Mouse (Mus musculus): ENCODE measurements around the gene Tspoap1.

Tspoap1 gene

DNA sequence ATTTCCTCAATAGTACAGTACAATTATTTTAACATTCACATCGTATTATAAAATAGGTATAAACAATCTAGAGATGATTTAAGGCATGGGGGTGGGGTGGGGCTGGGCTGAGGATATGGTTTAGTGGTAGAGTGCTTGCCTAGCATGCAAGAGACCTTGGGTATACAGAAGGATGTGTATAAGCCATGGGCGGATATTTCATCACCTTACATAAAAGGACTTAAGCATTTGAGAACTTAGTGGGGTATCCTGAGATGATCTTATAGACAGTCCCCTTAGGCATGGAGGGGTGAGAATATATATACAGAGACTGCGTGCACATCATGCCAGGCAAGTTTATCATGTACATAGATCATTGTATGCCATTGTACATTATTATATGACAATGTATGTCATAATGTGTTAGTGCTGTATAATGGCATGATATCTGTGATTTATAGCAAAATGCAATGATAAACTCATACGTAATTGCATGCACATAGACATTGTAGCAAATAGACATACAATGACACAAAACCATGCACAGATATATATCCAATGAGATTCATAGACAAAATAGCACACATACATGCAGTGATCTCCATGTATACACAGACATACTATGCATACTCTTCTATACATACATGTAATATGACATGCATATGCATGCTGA lies 1.3 kb upstream of the Tspoap1 start:
- DNase-seq (ENCODE audit: low read depth, low spot score) = peak; percentile 80

DNA sequence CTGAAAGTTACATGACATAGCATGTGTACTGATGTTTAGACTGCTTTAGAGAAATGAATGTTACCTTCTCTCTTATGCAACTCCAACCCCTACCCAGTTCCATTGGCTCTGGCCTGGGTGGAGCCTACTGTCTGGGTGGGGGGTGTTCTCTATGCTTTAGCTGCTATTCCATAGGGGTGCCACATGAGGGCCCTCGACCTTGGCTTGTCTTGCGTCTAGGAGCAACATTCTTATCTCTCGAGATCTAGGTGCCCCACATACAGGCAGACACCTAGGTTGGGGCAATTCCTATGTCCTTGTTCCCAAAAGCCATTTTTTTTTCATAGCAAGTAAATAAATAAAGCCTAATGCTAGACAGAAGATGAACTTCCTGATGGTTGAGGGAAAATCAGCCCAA lies 734 bp upstream of the Tspoap1 start:
- peak; percentile 92 for DNase-seq (ENCODE audit: low read depth, low spot score)

DNA sequence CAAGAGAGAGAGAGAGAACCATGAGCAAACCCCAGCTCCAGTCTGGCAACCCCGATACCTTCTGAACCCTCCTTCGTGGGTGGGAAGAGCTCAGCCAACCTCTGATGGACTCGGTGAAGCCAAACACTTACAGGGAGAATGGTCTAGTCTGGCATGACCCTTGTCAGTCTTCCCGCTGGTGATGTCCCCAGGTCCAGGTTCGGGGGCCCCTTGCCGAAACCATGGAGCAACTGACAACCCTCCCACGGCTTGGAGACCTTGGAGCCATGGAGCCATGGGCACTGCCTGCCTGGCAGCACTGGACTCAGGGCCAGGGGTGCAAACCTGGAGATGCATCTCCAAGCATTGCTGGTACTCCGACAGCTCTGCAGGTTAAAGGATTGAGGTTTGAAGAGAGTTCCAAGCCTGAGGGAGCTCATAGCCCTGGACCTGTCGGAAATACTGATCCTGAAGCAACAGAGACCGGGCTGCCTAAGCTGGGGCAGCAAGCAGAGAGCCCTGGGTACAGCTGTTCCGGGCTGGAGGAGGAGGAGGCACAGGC lies 910 bp downstream of the Tspoap1 start:
- no peak for DNase-seq (ENCODE audit: low read depth, low spot score)

DNA sequence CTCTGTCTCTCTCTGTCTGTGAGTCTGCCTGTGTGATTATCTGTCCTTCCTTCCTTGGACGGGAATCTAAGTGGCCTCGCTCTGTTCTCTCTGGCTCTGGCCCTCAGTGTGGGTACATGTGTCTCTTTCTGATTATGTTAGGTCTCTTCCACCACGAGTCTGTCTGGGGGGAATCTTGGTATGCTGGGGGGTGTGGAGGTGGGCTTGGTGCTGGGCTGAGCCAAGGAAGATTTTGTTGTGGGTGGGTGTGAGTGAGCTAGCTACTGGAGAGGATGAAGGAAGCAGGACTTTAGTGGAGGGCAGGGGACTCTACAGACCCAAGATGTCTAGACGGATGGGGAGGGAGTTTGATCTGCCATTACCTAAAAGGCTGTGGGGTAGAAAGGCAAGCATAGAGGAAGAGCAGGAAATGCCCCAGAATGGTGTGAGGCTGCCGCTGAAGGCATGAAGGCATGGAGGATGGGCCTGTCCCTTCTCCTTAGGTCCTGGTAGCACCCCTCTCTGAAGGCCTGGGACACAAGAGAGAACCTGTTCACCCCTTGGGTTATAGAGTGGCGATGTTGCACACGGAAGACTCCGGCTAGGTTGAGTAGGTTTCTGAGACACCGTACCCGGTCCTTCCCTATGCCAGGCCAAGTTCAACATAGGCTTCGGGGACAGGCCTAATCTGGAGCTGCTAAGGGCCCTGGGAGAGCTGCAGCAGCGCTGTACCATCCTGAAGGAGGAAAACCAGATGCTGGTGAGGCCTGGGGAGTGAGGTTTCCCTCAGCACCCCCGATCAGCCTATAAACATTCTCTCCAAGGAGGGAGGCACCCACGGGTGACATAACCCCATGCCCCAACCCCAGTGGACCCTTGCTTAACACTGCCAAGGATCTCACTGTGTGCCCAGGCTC lies 1.7 kb downstream of the Tspoap1 start:
- no peak for DNase-seq (ENCODE audit: low read depth, low spot score)

DNA sequence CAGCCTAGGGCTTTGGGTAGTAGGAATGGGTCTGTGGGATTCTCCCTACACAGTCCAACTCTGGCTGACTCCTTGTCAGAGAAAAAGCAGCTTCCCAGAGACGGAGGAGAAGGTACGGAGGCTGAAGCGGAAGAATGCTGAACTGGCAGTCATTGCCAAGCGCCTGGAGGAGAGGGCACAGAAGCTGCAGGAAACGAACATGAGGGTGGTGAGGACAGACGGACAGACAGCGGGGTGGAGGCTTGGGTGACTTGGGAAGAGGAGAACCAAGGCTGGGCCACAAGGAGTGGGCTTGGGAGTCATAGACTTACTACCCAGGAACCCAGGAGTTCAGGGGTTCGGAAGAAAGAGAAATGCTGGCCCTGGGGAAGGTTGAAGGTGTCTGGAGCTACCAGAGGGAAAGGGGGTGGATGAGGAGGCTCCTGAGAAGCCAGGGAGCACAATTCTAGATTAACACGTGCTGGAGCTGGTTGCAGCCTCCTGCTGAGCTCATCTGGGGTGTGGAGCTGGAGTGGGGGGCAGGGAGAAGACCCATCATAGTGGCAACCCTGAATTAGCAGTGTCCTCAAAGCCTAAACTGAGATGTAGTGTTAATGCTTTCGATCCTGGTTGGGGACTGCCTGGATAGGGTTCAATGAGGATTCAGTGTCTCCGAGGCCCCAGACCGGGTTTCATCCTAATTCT lies 2.5 kb downstream of the Tspoap1 start:
- DNase-seq (ENCODE audit: low read depth, low spot score) = no peak

DNA sequence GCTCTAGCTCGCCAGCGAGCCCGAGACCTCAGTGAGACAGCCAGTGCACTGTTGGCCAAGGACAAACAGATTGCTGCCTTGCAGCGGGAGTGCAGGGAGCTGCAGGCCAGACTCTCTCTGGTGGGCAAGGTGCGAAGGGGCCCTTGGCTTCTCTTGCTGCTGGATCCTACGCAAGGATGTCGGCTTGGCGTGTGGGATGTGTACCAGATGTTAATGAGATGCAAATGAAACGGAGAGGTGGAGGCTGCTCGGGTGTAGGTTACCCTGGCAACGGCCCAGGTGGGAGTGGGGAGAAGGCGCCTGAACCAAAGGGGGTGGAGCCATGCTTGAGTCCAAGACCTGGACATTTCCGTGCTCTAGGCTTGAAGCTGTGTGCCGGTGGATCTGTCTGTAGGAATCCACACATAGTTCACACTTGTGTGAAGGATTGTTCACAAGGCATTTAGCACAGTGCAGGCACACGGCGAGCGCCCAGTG lies 3.2 kb downstream of the Tspoap1 start:
- DNase-seq (ENCODE audit: low read depth, low spot score) = no peak

DNA sequence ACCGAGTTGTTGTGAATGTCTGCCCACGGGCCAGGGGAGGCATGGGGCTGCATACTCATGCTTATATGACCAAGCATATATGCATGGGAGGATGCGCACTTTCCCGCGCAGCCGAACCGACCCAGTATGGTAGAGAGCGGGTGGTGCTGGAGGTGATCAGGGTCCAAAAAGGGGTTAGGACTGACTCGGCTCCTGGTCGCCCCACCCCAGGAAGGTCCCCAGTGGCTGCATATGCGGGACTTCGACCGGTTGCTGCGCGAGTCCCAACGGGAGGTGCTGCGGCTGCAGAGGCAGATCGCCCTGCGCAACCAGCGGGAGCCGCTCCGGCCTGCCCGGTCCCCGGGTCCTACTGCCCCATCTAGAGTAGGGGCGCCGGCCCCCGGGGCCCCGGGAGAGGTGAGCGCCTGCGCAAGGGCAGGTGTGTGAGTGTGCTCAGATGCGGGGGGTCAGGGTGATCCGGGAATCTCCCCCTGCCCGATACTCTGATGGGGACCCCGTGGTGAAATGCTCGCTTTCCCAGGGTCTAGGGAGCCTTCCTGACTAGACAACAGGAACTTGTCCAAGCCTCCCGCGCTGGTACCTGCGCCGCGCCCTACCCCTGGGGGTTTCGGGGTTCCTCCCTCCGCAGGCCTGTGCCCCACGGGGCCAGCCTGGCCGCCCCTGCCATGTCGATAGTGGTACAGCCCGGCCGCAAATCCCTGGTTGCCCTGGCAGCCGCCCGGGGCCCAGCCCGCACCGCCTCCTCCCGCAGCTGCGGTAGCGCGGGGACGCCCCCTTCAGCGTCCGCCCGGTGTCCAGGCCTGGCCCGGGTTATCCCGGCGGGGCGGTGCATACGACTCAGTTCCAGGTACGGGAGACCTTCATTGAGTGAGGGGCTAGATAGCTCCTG lies 3.9 kb downstream of the Tspoap1 start:
- DNase-seq (ENCODE audit: low read depth, low spot score) = no peak

DNA sequence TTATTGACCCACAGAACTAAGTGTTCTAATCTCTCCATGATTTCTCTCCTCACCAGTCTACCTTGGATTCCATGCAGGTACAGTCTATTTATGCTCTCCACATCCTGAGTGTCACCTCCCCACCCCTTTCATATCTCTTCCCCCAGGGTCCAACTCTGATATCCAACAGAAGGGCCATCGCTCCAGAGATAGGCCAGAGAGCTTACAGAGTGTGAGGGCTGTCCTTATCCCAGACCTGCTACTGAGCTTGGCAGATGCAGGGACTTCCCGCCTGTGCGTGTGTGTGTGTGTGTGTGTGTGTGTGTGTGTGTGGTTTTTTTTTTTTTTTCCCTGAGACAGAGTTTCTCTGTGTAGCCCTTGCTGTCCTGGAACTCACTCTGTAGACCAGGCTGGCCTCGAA lies 8.4 kb downstream of the Tspoap1 start:
- DNase-seq (ENCODE audit: low read depth, low spot score) = no peak

DNA sequence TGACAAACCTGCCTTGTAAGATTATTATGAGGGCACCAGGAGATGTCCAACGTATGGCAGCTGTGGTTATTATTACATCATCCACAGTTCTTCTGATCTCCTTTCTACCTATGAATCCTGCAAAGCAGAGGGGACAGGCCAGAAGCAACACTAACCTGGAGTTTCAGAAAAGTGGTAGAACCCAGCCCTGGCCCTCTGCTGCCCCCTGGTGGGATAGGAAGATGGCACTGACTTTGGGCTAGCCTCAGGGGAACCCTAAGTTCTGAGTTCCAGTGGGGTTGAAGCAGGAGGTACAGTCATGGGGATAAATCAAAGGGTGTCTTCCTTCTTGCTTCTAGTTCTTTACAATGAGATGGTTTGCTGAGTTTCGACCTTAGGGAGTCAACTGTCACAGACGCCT lies 10.6 kb downstream of the Tspoap1 start:
- DNase-seq (ENCODE audit: low read depth, low spot score) = peak; percentile 75

DNA sequence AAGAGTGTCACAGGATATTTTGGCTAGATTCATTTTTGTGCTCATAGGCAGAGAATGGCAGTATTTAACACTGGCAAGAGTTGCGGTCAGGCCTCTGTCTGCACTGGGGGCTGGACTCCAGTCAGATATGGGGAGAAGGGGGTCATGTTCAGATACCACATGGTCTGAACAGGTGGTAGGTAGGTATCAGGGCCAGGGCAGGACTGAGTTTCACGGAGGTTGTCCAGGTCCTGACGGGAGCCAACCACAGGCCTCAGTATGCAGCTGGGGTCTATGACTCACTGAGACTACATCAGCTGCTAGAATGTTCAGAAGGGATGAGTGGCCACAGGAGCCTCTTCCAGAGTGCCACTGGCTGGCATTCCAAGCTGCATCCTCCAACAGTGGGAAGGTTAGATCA lies 12.0 kb downstream of the Tspoap1 start:
- DNase-seq (ENCODE audit: low read depth, low spot score) = no peak

DNA sequence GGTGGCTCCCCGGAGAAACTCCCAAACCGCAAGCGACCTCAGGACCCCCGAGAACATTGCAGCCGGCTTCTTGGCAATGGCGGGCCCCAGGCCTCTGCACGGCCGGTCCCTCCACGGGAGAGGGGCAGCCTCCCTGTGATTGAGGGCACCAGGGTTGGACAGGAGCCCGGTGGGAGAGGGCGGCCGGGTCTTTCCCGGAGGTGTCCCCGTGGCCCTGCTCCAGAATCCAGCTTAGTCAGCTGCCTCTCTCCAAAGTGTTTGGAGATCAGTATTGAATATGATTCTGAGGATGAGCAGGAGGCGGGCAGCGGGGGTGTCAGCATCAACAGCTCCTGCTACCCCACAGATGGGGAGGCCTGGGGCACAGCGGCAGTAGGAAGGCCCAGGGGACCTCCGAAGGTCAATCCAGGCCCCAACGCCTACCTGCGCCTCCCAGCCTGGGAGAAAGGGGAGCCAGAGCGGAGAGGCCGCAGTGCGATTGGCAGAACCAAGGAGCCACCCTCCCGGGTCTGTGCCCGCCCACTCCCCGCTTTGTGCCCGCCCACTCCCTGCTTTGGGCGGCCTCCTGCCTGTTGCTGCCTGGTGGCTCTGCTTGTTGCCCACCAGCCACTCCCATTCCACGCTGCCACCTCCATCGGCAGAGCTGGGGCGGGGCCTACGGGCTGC lies 17.9 kb downstream of the Tspoap1 start:
- DNase-seq (ENCODE audit: low read depth, low spot score) = no peak

DNA sequence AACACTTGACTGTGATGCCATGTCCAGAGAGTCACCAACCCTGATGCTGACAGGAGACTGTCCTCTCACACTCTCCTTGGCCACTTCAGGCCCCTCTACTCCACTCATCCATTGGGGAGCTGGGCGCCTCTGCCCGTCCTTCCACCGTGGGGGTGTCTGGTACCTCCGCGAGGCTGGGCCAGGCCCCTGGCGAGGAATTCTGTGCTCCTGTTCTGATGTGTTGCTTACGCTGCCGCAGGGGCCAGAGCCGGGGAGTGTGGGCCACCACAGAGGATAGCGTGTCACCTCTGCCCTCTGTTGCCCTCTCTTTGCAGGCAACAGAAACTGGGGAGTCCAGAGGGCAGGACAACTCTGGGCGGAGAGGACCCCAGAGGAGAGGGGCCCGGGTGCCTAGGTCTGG lies 18.6 kb downstream of the Tspoap1 start:
- DNase-seq (ENCODE audit: low read depth, low spot score) = no peak

DNA sequence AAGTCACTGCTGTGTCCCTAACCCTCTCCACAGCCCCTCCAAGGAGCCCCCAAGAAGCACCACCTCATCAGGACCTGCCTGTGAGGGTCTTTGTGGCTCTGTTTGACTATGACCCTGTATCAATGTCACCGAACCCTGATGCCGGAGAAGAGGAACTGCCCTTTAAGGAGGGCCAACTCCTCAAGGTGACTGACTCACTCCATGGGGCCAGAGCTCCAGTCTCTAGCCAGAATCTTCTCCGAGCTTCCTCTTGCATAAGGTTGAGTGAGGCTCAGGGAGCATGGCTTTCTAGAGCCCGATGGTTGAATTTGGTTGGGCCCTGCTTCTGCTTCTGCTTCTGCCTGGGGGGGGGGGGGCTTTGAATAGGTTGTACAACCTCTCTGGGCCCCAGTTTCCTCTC lies 19.1 kb downstream of the Tspoap1 start:
- DNase-seq (ENCODE audit: low read depth, low spot score) = no peak

DNA sequence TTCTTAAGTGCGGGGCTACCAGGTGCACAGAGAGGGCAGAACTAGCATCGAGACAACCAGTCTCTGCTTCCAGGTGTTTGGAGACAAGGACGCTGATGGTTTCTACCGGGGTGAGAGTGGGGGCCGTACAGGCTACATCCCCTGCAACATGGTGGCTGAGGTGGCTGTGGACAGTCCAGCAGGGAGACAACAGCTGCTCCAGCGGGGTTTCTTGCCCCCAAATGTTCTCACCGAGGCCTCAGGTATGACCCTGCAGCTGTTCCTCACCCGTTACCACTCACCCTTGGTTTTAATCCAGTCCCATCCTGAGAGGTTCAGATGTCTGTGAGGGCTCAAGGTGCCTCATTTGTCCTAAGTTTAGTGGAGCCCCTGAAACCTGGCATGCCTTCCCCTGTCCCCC lies 19.8 kb downstream of the Tspoap1 start:
- DNase-seq (ENCODE audit: low read depth, low spot score) = no peak

DNA sequence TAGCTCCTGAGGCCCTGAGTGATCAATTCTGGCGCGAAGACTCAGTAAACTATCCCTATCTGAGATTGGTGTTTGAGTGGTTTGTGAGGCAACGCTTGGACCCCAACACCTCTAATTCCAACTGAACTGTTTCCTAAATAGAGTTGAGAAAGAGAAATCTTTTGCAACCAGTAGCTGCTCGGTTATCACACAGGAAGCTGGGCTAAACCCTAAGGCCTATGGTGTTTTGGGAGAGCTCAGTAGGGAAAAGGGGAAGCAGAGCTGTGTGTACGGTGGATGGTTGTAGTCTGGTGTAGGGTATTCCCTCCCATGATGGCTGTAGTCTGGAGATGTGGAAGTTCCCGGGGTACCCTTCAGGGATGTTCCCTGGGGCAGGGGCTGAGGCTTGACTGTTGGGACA lies 29.7 kb downstream of the Tspoap1 start:
- DNase-seq (ENCODE audit: low read depth, low spot score) = no peak

DNA sequence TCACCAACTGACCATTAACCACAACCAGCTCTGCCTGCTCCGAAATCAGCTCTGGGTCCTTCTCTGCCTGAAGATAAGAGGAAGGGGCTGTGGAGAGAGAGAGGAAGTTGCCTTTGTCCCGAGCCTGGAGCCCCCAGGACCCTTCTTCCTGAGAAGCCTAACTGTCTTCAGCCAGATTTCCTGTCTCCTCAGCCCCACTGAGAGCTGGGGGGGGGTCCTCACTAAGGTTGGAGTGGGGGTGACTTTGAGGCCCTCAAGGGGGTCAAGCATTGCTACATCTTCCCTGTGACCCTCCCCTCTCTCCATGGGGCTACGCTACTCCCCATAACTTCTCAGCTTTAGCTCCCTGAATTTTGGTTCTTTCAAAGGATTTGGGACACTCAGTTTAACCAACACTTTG lies 33.1 kb downstream of the Tspoap1 start, which contains the start of gene Mpo:
Gene Mpo, plus strand, starts transcription at position 122 of the 400 bp plus-strand sequence.
- DNase-seq (ENCODE audit: low read depth, low spot score) = no peak

DNA sequence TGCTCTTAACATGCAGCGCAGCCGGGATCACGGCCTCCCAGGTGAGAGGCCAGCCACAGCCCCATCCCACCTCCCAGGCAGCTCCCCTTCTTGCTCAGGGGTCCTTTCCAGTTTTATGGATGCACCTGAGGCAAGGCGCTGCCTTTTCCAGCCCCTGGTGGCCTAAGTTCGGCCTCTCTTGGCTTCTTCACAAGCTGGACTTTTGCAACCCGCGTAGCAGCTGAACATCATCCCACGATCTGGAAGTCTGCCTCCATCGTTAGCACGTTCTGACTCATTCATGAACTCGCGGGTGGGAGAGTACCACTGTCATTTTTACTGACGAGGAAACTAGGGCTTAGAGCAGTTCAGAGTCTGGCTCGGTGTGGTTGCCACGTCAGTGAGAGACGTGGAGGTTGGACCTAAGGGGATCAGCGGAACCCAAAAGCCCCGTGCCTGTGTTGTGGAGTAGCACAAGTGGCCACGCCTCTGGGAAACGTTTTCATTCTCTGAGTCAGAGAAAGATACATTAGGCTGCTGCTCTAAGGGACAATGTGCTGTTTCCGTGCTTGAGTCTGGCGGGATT lies 41.5 kb downstream of the Tspoap1 start:
- no peak for DNase-seq (ENCODE audit: low read depth, low spot score)

DNA sequence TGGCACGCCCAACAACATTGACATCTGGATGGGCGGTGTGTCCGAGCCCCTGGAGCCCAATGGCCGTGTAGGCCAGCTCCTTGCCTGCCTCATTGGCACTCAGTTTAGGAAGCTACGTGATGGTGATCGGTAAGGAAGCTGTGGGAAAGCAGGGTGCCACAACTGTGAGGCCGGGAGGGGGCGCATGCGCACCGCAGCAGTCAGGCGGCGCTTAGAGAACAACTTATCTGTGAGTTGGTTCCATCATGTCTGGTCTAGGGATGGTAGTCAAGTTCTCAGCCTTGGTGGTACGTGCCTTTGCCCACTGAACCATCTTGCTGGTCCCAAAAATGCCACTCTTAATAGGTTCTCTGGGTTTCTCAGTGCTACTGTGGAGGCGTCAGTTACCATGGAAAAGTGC lies 42.3 kb downstream of the Tspoap1 start:
- DNase-seq (ENCODE audit: low read depth, low spot score) = peak; percentile 34

DNA sequence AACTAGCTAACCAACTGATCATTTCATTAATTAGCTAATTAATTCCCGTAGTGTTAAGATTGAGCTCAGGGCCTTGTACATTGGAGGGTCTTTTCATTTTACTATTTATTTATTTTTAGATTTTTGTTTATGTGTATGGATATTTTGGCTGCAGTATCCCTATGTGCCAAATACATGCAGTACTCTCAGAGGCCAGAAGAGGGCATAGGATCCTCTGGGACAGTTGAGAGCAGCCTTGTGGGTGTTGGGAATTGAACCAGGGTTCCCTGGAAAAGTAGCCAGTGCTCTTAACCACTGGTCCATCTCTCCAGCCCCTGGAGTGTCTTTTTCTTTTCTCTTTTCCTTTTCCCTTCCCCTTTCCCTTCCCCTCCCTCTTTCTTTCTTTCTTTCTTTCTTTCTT lies 45.1 kb downstream of the Tspoap1 start:
- peak; percentile 55 for DNase-seq (ENCODE audit: low read depth, low spot score)

DNA sequence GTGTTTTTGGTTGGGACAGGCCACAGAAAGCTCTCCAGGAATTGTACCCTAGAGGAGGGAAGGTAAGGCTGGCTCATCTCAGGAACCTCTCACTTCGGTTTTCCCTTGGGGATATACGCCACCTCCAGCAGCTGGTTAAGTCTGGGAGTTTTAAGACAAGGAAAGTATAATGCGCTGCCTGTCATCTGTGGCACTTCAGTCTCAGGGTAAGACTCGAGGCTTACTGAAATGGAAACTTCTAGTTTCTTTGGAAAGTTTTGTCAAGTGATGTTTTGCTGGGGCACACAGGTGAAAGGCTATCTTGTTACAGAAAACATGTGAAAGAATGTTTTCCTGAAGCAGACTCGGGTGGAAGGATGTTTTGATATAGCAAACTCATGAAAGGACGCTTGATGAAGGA lies 47.1 kb downstream of the Tspoap1 start:
- no peak for DNase-seq (ENCODE audit: low read depth, low spot score)
